Mouse (Mus musculus): ENCODE results near the gene Notch1.

Notch1 gene

GRCm38 (mm10) chr2:26481724-26482495 is 34.6 kb downstream of the Notch1 start:
- no peak for DNase-seq (ENCODE audit: low spot score in 2 of 2)

- DNase-seq (ENCODE audit: low spot score in 2 of 2) = no peak
Observed at GRCm38 (mm10) chr2:26480911-26481310, 35.6 kb downstream of the Notch1 start.

- no peak for DNase-seq (ENCODE audit: low spot score in 2 of 2)
Observed at GRCm38 (mm10) chr2:26478685-26479205, 37.7 kb downstream of the Notch1 start.

- DNase-seq (ENCODE audit: low spot score in 2 of 2) = no peak
Observed at GRCm38 (mm10) chr2:26477911-26478310, 38.6 kb downstream of the Notch1 start.

GRCm38 (mm10) chr2:26475505-26476430 is 40.7 kb downstream of the Notch1 start:
- DNase-seq (ENCODE audit: low spot score in 2 of 2) = no peak

- DNase-seq (ENCODE audit: low spot score in 2 of 2) = peak in 1 of 2 experiments; percentile 43
Observed at GRCm38 (mm10) chr2:26474789-26475504, 41.5 kb downstream of the Notch1 start.

- DNase-seq (ENCODE audit: low spot score in 2 of 2) = peak; percentile 35 to 41
Observed at GRCm38 (mm10) chr2:26472312-26473090, 44.0 kb downstream of the Notch1 start.

- DNase-seq (ENCODE audit: low spot score in 2 of 2) = no peak
Observed at GRCm38 (mm10) chr2:26471652-26472285, 44.7 kb downstream of the Notch1 start.

GRCm38 (mm10) chr2:26470967-26471366 is 45.5 kb downstream of the Notch1 start:
- DNase-seq (ENCODE audit: low spot score in 2 of 2) = no peak

GRCm38 (mm10) chr2:26468376-26468775 is 48.1 kb downstream of the Notch1 start:
- DNase-seq (ENCODE audit: low spot score in 2 of 2) = no peak

GRCm38 (mm10) chr2:26463412-26463811 is 53.1 kb downstream of the Notch1 start:
- DNase-seq (ENCODE audit: low spot score in 2 of 2) = no peak

GRCm38 (mm10) chr2:26462980-26463379 is 53.5 kb downstream of the Notch1 start:
- no peak for DNase-seq (ENCODE audit: low spot score in 2 of 2)

- DNase-seq (ENCODE audit: low spot score in 2 of 2) = no peak
Observed at GRCm38 (mm10) chr2:26461667-26462066, 54.8 kb downstream of the Notch1 start.

GRCm38 (mm10) chr2:26460837-26461236 is 55.6 kb downstream of the Notch1 start:
- no peak for DNase-seq (ENCODE audit: low spot score in 2 of 2)

- no peak for DNase-seq (ENCODE audit: low spot score in 2 of 2)
Observed at GRCm38 (mm10) chr2:26460097-26460646, 56.3 kb downstream of the Notch1 start.

- DNase-seq (ENCODE audit: low spot score in 2 of 2) = no peak
Observed at GRCm38 (mm10) chr2:26459478-26459877, 57.0 kb downstream of the Notch1 start.

GRCm38 (mm10) chr2:26458402-26459124 is 57.9 kb downstream of the Notch1 start:
- DNase-seq (ENCODE audit: low spot score in 2 of 2) = no peak

GRCm38 (mm10) chr2:26449121-26450060 is 67.1 kb downstream of the Notch1 start:
- DNase-seq (ENCODE audit: low spot score in 2 of 2) = peak; percentile 51 to 54
